Mouse (Mus musculus) heart, postnatal 0 days (tissue): ENCODE measurements around the gene Eif2s1. TPM values are rescaled to one million over a fixed set of nuclear protein-coding genes. Genes with fewer than 3 reads are reported as not detected.

Source experiments
- ATAC-seq: fragments of 200-750 bp; cut with Nextera tagmentation; 2 replicates; pipeline ENCODE4 v1.8.0; 2017; ENCODE audit warnings: low read depth, moderate number of reproducible peaks, moderate library complexity; ENCODE audit not compliant: insufficient read depth
- DNase-seq: peaks from one replicate; pipeline ENCODE4 v3.0.0-alpha.2; 2016; ENCODE audit warnings: low spot score
- H3K27ac ChIP-seq: fragments of 300-500 bp; sonication (generic); 2 replicates; pipeline ENCODE4 v1.5.1; 2014; ENCODE audit warnings: low read depth, mild to moderate bottlenecking
- H3K27me3 ChIP-seq: fragments of 300-500 bp; sonication (generic); 2 replicates; pipeline ENCODE4 v1.6.1; 2014; ENCODE audit warnings: low read length, mixed read lengths; ENCODE audit not compliant: control insufficient read depth, insufficient read depth
- H3K36me3 ChIP-seq: fragments of 300-500 bp; sonication (generic); replicated peaks from 2 replicates; pipeline ENCODE4 v1.6.1; 2014; ENCODE audit warnings: low read length, mixed read lengths; ENCODE audit not compliant: control insufficient read depth, insufficient read depth
- H3K4me1 ChIP-seq: fragments of 300-500 bp; sonication (generic); 2 replicates; pipeline ENCODE4 v1.6.1; 2014; ENCODE audit warnings: antibody characterized with exemption; ENCODE audit not compliant: control insufficient read depth, insufficient read depth
- H3K4me2 ChIP-seq: fragments of 300-500 bp; sonication (generic); 2 replicates; pipeline ENCODE4 v1.6.1; 2014; ENCODE audit warnings: low read depth, mild to moderate bottlenecking, low read length, moderate library complexity
- H3K4me3 ChIP-seq: fragments of 300-500 bp; sonication (generic); 2 replicates; pipeline ENCODE4 v1.5.1; 2014; ENCODE audit warnings: low read depth, low read length
- H3K9ac ChIP-seq: fragments of 300-500 bp; sonication (generic); replicated peaks from 2 replicates; pipeline ENCODE4 v1.6.1; 2014; ENCODE audit warnings: low read depth, low read length, mixed read lengths
- H3K9me3 ChIP-seq: fragments of 300-500 bp; sonication (generic); replicated peaks from 2 replicates; pipeline ENCODE4 v1.6.1; 2016; ENCODE audit warnings: low read length; ENCODE audit not compliant: control insufficient read depth
- CTCF ChIP-seq: IDR thresholded peaks from 2 replicates; pipeline ENCODE4 v1.5.1; 2016; ENCODE audit warnings: antibody characterized with exemption, control low read depth, low read depth
- EP300 ChIP-seq: IDR thresholded peaks from 2 replicates; pipeline ENCODE4 v1.6.1; 2016; ENCODE audit warnings: antibody characterized with exemption, low read depth
- WGBS: fragments of 180-500 bp; shearing (Covaris S2); extraction: QIAGEN DNeasy Blood & Tissue Kit; methylation state at CpG from one replicate; pipeline ENCODE4 v1.1.7; 2014; 5-methylcytosine and 5-hydroxymethylcytosine counted together
- polyA plus RNA-seq: library from polyadenylated mRNA; unstranded; fragments of >200 nt; fragmentation: Nextera tagmentation; extraction: Ambion mirVana; gene quantifications from 2 replicates; pipeline ENCODE4 v1.2.1, GENCODE M21; 2015
- total RNA-seq: library from RNA; depleted of rRNA; stranded (reverse); fragments of >200 nt; gene quantifications from 2 replicates; pipeline ENCODE4 v1.2.3, GENCODE M21; 2014; ENCODE audit warnings: low replicate concordance; rRNA removed

Eif2s1 gene
- total RNA-seq (37.7 and 53.4 TPM in 2 replicates), polyA plus RNA-seq (101 and 103 TPM in 2 replicates)

DNA sequence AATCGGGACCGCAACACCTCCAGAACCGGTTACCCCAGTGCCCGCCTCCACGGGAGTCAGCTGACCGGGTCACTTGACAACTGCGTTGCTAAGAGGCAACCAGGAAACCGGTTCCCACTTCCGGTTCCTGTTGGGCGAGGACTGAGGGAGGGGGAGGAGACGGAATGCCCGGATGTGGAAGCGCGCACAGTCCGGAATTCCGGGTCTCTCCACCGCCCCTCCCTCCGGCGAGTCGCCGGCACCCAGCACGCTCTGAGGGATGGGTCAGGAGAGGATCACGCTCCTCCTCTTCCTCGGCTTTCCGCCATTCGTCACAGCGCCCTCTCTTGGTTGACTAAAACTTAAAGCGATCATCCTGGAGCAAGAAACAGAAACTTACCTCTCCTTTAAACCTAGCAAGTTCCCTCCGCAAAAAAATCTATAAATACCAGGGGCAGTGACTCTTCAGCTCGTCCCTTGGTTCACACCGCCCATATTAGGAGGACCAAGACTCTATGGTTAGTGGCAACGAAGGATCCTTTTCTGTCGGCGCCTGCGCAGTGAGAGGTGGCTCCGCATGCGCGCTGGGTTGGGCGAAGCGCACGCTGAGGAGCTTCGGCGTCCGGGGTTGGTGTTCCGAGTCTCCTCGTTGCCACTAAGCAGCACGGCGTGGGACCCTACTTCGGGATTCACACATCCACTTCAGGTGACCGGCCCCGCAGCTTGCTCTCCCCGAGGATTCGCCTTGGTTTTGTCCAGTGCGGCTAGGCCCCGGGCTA, at the start of gene Eif2s1, which contains the start of gene Atp6v1d:
TSS of gene Eif2s1 (plus strand) at position 324 of the 758 bp plus-strand sequence.
TSS of gene Atp6v1d (minus strand) at position 143 of the 758 bp plus-strand sequence.
- peaks cover 22% of the 10 kb centered on the region for H3K4me1 ChIP-seq
- DNase-seq: peak; percentile 99
- peak within 1 kb of the TSS; percentile 93 for H3K27ac ChIP-seq
- peak within 1 kb of the TSS; percentile 88 for H3K4me2 ChIP-seq
- no peaks in the 10 kb centered on the region for H3K27me3 ChIP-seq
- H3K9ac ChIP-seq: peak within 1 kb of the TSS; percentile 92
- TF ChIP-seq EP300 (peak; percentile 72; the same call in 1 of the 2 replicates), CTCF (peak; percentile 84)
- WGBS: 1% methylated on average over 55 of the region's 55 CpGs
- H3K36me3 ChIP-seq: peaks cover under 1% of the 10 kb centered on the region; the same call in 1 of the 2 replicates
- peak; percentile 100 for ATAC-seq
- peak within 1 kb of the TSS; percentile 91 for H3K4me3 ChIP-seq
- H3K9me3 ChIP-seq: no peaks in the 10 kb centered on the region

- DNase-seq (no peak), ATAC-seq (no peak)
- Histone ChIP-seq H3K27me3 (no peaks in the 10 kb centered on the region), H3K4me1 (no peaks in the 10 kb centered on the region), H3K36me3 (peaks cover 12% of the 10 kb centered on the region), H3K4me2 (no peak overlapping the region), H3K9me3 (no peaks in the 10 kb centered on the region), H3K27ac (no peak overlapping the region), H3K9ac (no peak overlapping the region), H3K4me3 (no peak overlapping the region)
- TF ChIP-seq CTCF (peak; percentile 45; the same call in 1 of the 2 replicates), EP300 (no peak)
Observed at GRCm38 (mm10) chr12:78814437-78814836, 47.2 kb upstream of the Eif2s1 start.

DNA sequence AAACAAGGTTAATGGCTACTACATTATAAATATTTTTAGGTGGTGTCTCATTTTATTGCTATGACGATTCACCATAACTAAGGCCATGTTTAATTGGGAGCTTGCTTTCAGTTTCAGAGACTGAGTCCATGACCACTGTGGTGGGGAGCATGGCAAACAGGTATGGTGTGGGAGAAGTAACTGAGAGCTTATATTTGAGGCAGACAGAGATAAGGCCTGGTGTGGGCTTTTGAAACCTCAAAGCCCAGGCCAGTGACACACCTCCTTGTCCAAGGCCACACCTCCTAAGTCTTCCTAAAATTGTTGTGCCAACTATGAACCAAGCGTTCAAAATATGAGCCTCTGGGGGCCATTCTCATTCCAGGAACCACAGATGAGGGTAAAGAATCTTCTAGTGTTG, 27.1 kb upstream of the Eif2s1 start:
- Histone ChIP-seq H3K4me2 (no peak overlapping the region), H3K36me3 (peaks cover 58% of the 10 kb centered on the region), H3K9me3 (no peaks in the 10 kb centered on the region), H3K27me3 (no peaks in the 10 kb centered on the region), H3K4me3 (no peak overlapping the region), H3K27ac (no peak overlapping the region), H3K4me1 (no peaks in the 10 kb centered on the region), H3K9ac (no peak overlapping the region)
- ATAC-seq (no peak), DNase-seq (no peak)
- no peak for TF ChIP-seq EP300
- no peak for TF ChIP-seq CTCF
- WGBS: 88% methylated on average over 2 of the region's 2 CpGs

DNA sequence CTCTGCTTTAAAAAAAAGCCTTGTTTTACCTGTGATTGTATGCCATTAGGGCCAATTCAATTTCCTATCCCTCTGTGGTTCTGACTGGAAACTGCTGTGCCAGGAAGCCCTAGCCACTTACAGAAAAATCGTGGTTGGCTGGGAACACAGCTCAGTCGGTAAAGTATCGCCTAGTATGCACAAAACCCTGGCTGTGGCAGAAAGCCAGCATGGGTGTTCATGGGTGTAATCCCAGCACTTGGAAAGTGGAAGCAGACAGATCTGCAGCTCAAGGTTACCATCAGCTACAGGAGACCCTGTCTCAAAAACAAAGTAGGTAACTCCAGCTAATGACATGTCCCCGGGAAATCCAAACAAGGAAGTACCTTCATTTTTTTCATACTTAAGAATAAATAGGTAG, 21.7 kb upstream of the Eif2s1 start:
- H3K27me3 ChIP-seq: no peaks in the 10 kb centered on the region
- peaks cover 76% of the 10 kb centered on the region for H3K36me3 ChIP-seq
- no peaks in the 10 kb centered on the region for H3K9me3 ChIP-seq
- H3K4me2 ChIP-seq: no peak overlapping the region
- no peak overlapping the region for H3K27ac ChIP-seq
- 73% methylated on average over 4 of the region's 4 CpGs for WGBS
- H3K4me1 ChIP-seq: no peaks in the 10 kb centered on the region
- DNase-seq: no peak
- no peak for TF ChIP-seq EP300
- TF ChIP-seq CTCF: no peak
- ATAC-seq: no peak
- no peak overlapping the region for H3K9ac ChIP-seq
- H3K4me3 ChIP-seq: no peak overlapping the region

DNA sequence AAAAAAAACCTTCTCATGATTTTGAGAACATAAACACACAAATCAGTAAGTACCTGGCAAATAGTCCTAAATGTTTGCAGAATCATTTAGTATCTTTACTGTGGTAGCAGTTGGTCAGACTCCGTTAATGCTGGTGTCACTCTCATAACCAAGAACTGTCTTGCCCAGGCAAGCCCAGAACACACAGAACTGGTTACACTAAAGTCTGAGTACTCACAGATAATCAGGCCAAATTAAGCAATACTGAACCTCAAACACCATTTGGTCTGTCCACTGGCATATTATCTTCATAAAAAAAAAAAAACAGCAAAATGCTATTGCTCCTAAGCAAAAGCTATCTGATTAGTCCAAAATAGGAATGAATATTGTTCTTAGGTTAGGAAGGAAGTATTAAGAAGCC, 19.2 kb upstream of the Eif2s1 start:
- Histone ChIP-seq H3K4me3 (no peak overlapping the region), H3K4me1 (no peaks in the 10 kb centered on the region), H3K4me2 (no peak overlapping the region), H3K9me3 (no peaks in the 10 kb centered on the region), H3K27me3 (no peaks in the 10 kb centered on the region), H3K27ac (no peak overlapping the region), H3K9ac (no peak overlapping the region), H3K36me3 (peaks cover 71% of the 10 kb centered on the region)
- ATAC-seq (no peak), DNase-seq (no peak)
- TF ChIP-seq EP300 (no peak), CTCF (no peak)
- 92% methylated on average over 1 of the region's 1 CpGs for WGBS
